13 mouse cellular contexts compared by ENCODE assay signal in genomic region chr1:180561187-180561586, GRCm38 (mm10).
"Had no signal": no experiment of that assay in that cellular context is flagged by ENCODE, and none has a peak within 500 bp of the region (broad histone marks: within the 10 kb centered on the region; RNA-seq: fewer than 3 reads in every experiment).

No protein-coding gene starts in this region.

- H3K9ac ChIP-seq: kidney, embryonic 15.5 days; limb, embryonic 13.5 days had no signal

- H3K4me2 ChIP-seq: kidney, embryonic 15.5 days; limb, embryonic 13.5 days; midbrain, embryonic 11.5 days had no signal

- H3K27me3 ChIP-seq: limb, embryonic 13.5 days had no signal

- H3K4me3 ChIP-seq: kidney, embryonic 15.5 days; limb, embryonic 10.5 days; limb, embryonic 13.5 days had no signal

- H3K27ac ChIP-seq: kidney, embryonic 15.5 days; limb, embryonic 10.5 days; limb, embryonic 13.5 days; macrophage had no signal

- H3K4me1 ChIP-seq: kidney, embryonic 15.5 days had no signal

- DNase-seq: kidney, adult 18-20 months; liver; lung, adult 2 months; midbrain, embryonic 14.5 days; thymus, adult 18-20 months; thymus, postnatal 36 days had no signal

- H3K36me3 ChIP-seq: kidney, embryonic 15.5 days; limb, embryonic 10.5 days; limb, embryonic 13.5 days had no signal

- ATAC-seq: hindbrain, embryonic 16.5 days had no signal

- H3K9me3 ChIP-seq: kidney, embryonic 15.5 days; limb, embryonic 10.5 days; limb, embryonic 13.5 days; megakaryocyte, embryonic 14.5 days had no signal
